Mouse (Mus musculus) MEL (cell line): ENCODE results near the gene Ntn1. TPM values are rescaled to one million over a fixed set of nuclear protein-coding genes. Genes with fewer than 3 reads are reported as not detected.

ENCODE experiments used
- DNase-seq: peaks from one replicate; pipeline ENCODE4 v3.0.0; 2011; ENCODE audit warnings: low read depth, low spot score
- H3K27ac ChIP-seq: 2 replicates; pipeline ENCODE4 v1.5.1; 2012; ENCODE audit warnings: low read depth, mild to moderate bottlenecking, control low read depth, low read length, moderate library complexity; ENCODE audit not compliant: control insufficient read depth
- H3K27me3 ChIP-seq, 2 experiments: fragments of 150-350 bp in 1 of 2; sonication (generic) in 1 of 2; 2 replicates each; pipeline ENCODE4 v1.6.1; 2012; ENCODE audit warnings: low read length in 2 of 2, mild to moderate bottlenecking in 2 of 2, improper control_type of control experiment in 1 of 2, moderate library complexity in 1 of 2; ENCODE audit not compliant: insufficient read depth in 2 of 2, control insufficient read depth in 1 of 2
- H3K36me3 ChIP-seq, 2 experiments: 2 replicates each; pipeline ENCODE4 v1.6.1; 2012 to 2014; ENCODE audit warnings: low read length in 2 of 2, improper control_type of control experiment in 1 of 2, inconsistent platforms in 1 of 2, mild to moderate bottlenecking in 1 of 2; ENCODE audit not compliant: insufficient read depth in 2 of 2, control insufficient read depth in 1 of 2
- H3K4me1 ChIP-seq, 2 experiments: fragments of 150-350 bp in 1 of 2; sonication (generic) in 1 of 2; 2 replicates each; pipeline ENCODE4 v1.6.1; 2012; ENCODE audit warnings: low read length in 2 of 2, improper control_type of control experiment in 1 of 2, mild to moderate bottlenecking in 1 of 2; ENCODE audit not compliant: insufficient read depth in 2 of 2, control insufficient read depth in 1 of 2
- H3K4me3 ChIP-seq, 2 experiments: fragments of 150-350 bp in 1 of 2; sonication (generic) in 1 of 2; 2 replicates each; pipeline ENCODE4 v1.5.1; 2012; ENCODE audit warnings: low read depth in 2 of 2, low read length in 2 of 2, mild to moderate bottlenecking in 2 of 2, moderate library complexity in 2 of 2, control low read depth in 1 of 2, improper control_type of control experiment in 1 of 2; ENCODE audit not compliant: control insufficient read depth in 1 of 2, insufficient read depth in 1 of 2
- H3K79me2 ChIP-seq: 2 replicates; pipeline ENCODE4 v1.6.1; 2012; ENCODE audit warnings: mild to moderate bottlenecking, low read length, moderate library complexity; ENCODE audit not compliant: control insufficient read depth, poor library complexity, insufficient read depth
- H3K9ac ChIP-seq: 2 replicates; pipeline ENCODE4 v1.6.1; 2012; ENCODE audit warnings: low read depth, mild to moderate bottlenecking, control low read depth, low read length, moderate library complexity; ENCODE audit not compliant: control insufficient read depth, poor library complexity, severe bottlenecking
- H3K9me3 ChIP-seq: fragments of 150-350 bp; sonication (generic); replicated peaks from 2 replicates; pipeline ENCODE4 v1.6.1; 2012; ENCODE audit warnings: mild to moderate bottlenecking, low read length, improper control_type of control experiment, moderate library complexity; ENCODE audit not compliant: insufficient read depth
- CHD1 ChIP-seq: IDR thresholded peaks from 2 replicates; pipeline ENCODE4 v1.6.1; 2012; ENCODE audit warnings: low read depth, mild to moderate bottlenecking, inconsistent platforms, low read length, improper control_type of control experiment
- E2F4 ChIP-seq: IDR thresholded peaks from 2 replicates; pipeline ENCODE4 v1.6.1; 2011; ENCODE audit warnings: low read depth, low read length, improper control_type of control experiment, borderline replicate concordance
- ELF1 ChIP-seq: IDR thresholded peaks from 2 replicates; pipeline ENCODE4 v1.6.1; 2014; ENCODE audit warnings: low read depth, mild to moderate bottlenecking, inconsistent platforms, low read length, improper control_type of control experiment, moderate library complexity
- ETS1 ChIP-seq: IDR thresholded peaks from 2 replicates; pipeline ENCODE4 v1.6.1; 2012; ENCODE audit warnings: low read depth, mild to moderate bottlenecking, inconsistent platforms, low read length, improper control_type of control experiment, moderate library complexity
- GABPA ChIP-seq: IDR thresholded peaks from 2 replicates; pipeline ENCODE4 v1.6.1; 2012; ENCODE audit warnings: low read depth, mild to moderate bottlenecking, inconsistent platforms, low read length, improper control_type of control experiment, moderate library complexity
- HCFC1 ChIP-seq: IDR thresholded peaks from 2 replicates; pipeline ENCODE4 v1.6.1; 2012; ENCODE audit warnings: low read depth, mild to moderate bottlenecking, inconsistent platforms, low read length, improper control_type of control experiment, moderate library complexity
- JUND ChIP-seq: IDR thresholded peaks from 2 replicates; pipeline ENCODE4 v1.6.1; 2011; ENCODE audit warnings: low read depth, mild to moderate bottlenecking, improper control_type of control experiment, low read length
- KAT2A ChIP-seq: conservative IDR thresholded peaks from 2 replicates; pipeline ENCODE4 v1.6.1; 2012; ENCODE audit warnings: low read depth, low read length, improper control_type of control experiment, inconsistent platforms
- MAX ChIP-seq: IDR thresholded peaks from 2 replicates; pipeline ENCODE4 v1.6.1; 2011; ENCODE audit warnings: low read length, improper control_type of control experiment
- MEF2A ChIP-seq: IDR thresholded peaks from 2 replicates; pipeline ENCODE4 v1.6.1; 2014; ENCODE audit warnings: low read depth, mild to moderate bottlenecking, inconsistent platforms, low read length, improper control_type of control experiment; ENCODE audit not compliant: poor library complexity, insufficient replicate concordance, severe bottlenecking; ENCODE audit errors: extremely low read depth
- MYB ChIP-seq: IDR thresholded peaks from 2 replicates; pipeline ENCODE4 v1.6.1; 2011; ENCODE audit warnings: mild to moderate bottlenecking, low read depth, low read length, improper control_type of control experiment
- POLR2AphosphoS2 ChIP-seq: IDR thresholded peaks from 2 replicates; pipeline ENCODE4 v1.6.1; 2011; ENCODE audit warnings: low read length, improper control_type of control experiment
- RAD21 ChIP-seq: IDR thresholded peaks from 2 replicates; pipeline ENCODE4 v1.6.1; 2011; ENCODE audit warnings: mild to moderate bottlenecking, low read depth, low read length, improper control_type of control experiment
- SIN3A ChIP-seq: IDR thresholded peaks from 2 replicates; pipeline ENCODE4 v1.6.1; 2012; ENCODE audit warnings: low read length, improper control_type of control experiment, inconsistent platforms
- TAL1 ChIP-seq: IDR thresholded peaks from 2 replicates; pipeline ENCODE4 v1.6.1; 2012; ENCODE audit warnings: mild to moderate bottlenecking, inconsistent platforms, low read length, moderate library complexity, mixed read lengths
- TCF12 ChIP-seq: IDR thresholded peaks from 2 replicates; pipeline ENCODE4 v1.6.1; 2014; ENCODE audit warnings: low read depth, mild to moderate bottlenecking, inconsistent platforms, low read length, improper control_type of control experiment, moderate library complexity
- UBTF ChIP-seq: IDR thresholded peaks from 2 replicates; pipeline ENCODE4 v1.6.1; 2012; ENCODE audit warnings: low read depth, mild to moderate bottlenecking, inconsistent platforms, low read length, improper control_type of control experiment, moderate library complexity, borderline replicate concordance; ENCODE audit not compliant: insufficient read depth
- ZC3H11A ChIP-seq: IDR thresholded peaks from 2 replicates; pipeline ENCODE4 v1.6.1; 2012; ENCODE audit warnings: low read depth, mild to moderate bottlenecking, inconsistent platforms, low read length, improper control_type of control experiment
- ZKSCAN1 ChIP-seq: IDR thresholded peaks from 2 replicates; pipeline ENCODE4 v1.6.1; 2012; ENCODE audit warnings: low read depth, mild to moderate bottlenecking, inconsistent platforms, low read length, improper control_type of control experiment, moderate library complexity
- ZMIZ1 ChIP-seq: IDR thresholded peaks from 2 replicates; pipeline ENCODE4 v1.6.1; 2012; ENCODE audit warnings: low read depth, mild to moderate bottlenecking, inconsistent platforms, low read length, improper control_type of control experiment, moderate library complexity
- polyA plus RNA-seq, 2 experiments: library from polyadenylated mRNA; stranded (reverse) in 1 of 2; unstranded in 1 of 2; fragments of >175 nt in 1 of 2; fragments of >200 nt in 1 of 2; gene quantifications; 2 replicates each; pipeline versions ENCODE4 v1.2.1 to v1.2.4; 2012; ENCODE audit warnings: low replicate concordance in 2 of 2, low read depth in 1 of 2; ENCODE audit not compliant: insufficient read length in 2 of 2, insufficient read depth in 1 of 2, missing spikeins in 1 of 2
- total RNA-seq: library from RNA; depleted of rRNA; stranded (reverse); fragments of 300-350 nt; gene quantifications from 2 replicates; pipeline ENCODE4 v1.2.3, GENCODE M21; 2012

Gene Ntn1
- total and polyA plus RNA-seq, 3 experiments = not detected

DNA sequence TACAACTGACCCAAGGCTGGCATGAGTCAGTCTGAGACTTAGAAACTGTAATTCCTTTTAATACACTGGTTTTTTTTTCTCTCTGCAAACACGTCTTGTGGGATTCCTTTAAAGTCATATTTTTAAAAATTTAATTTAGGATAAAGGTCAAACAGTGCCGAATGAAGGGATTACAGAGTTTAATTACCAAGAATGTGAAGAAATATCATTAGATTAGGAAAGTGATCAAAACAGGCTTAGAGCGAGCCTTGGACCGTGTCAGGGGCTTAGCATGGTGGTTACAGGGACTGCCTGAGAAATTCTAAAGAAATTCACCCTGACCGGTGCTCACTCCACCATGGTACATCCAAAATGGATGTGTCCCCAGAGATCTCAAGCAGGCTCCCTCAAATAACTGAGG, 57.9 kb downstream of the Ntn1 start:
- Histone ChIP-seq H3K9me3 (no peaks in the 10 kb centered on the region), H3K27ac (no peak overlapping the region), H3K79me2 (no peaks in the 10 kb centered on the region), H3K9ac (no peak overlapping the region), H3K4me1 (no peaks in the 10 kb centered on the region), H3K27me3 (no peaks in the 10 kb centered on the region), H3K4me3 (no peak overlapping the region), H3K36me3 (no peaks in the 10 kb centered on the region)
- TF ChIP-seq MEF2A = no peak
- TF ChIP-seq UBTF = no peak
- no peak for TF ChIP-seq TAL1
- no peak for TF ChIP-seq RAD21
- no peak for DNase-seq

DNA sequence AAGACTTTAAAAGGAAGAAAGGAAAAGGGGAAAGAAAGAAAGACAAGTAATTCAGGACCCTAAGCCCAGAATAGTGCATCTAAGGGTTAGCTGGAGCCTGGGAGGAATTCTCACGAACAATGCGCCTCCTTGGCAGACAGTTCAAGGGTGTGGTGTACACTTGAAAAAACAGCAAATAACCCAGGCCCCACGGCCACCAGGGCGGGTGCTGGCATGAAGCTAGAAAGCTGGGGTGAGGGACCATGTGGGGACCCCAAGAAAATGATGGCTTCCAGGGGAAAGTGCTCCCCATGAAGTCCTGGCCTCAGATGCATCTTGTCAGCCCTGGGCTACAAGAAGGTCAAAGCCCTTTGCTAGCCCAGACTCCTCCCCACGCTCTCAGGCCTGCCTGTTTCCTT, 58.6 kb downstream of the Ntn1 start:
- no peak overlapping the region for H3K27ac ChIP-seq
- TF ChIP-seq SIN3A (no peak), ZKSCAN1 (no peak), POLR2AphosphoS2 (no peak), HCFC1 (no peak), ETS1 (no peak), MAX (no peak), ELF1 (no peak), CHD1 (no peak), KAT2A (no peak), GABPA (no peak), ZMIZ1 (no peak), ZC3H11A (no peak), E2F4 (no peak), RAD21 (no peak), MYB (no peak), UBTF (no peak), MEF2A (no peak), JUND (no peak), TCF12 (no peak)
- TF ChIP-seq, all 39 proteins: peak for 0
- no peaks in the 10 kb centered on the region for H3K27me3 ChIP-seq
- no peak overlapping the region for H3K4me3 ChIP-seq
- no peak for DNase-seq
- H3K9me3 ChIP-seq = no peaks in the 10 kb centered on the region
- no peaks in the 10 kb centered on the region for H3K4me1 ChIP-seq
- H3K9ac ChIP-seq = no peak overlapping the region
- no peaks in the 10 kb centered on the region for H3K79me2 ChIP-seq
- no peaks in the 10 kb centered on the region for H3K36me3 ChIP-seq
